Mouse (Mus musculus): ENCODE results near the gene Nrxn1.

The Nrxn1 gene

DNA sequence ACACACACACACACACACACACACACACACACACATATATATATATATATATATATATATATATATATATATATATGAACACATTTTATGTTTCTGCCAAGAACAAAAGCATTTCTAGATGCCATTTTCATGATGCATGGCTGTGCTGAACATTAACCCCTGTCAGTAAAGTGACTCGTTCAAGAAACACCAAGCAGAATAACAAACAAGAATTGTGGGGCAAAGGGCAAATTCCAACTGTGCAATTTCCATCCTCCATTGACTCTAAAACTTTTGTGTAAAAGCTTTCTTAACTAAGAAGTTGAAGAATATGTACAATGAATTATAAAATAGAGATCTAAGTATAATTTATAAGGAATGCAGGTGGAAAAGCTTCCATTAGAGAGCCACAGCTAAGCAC lies 1030.0 kb downstream of the Nrxn1 start:
- no peak for DNase-seq

DNA sequence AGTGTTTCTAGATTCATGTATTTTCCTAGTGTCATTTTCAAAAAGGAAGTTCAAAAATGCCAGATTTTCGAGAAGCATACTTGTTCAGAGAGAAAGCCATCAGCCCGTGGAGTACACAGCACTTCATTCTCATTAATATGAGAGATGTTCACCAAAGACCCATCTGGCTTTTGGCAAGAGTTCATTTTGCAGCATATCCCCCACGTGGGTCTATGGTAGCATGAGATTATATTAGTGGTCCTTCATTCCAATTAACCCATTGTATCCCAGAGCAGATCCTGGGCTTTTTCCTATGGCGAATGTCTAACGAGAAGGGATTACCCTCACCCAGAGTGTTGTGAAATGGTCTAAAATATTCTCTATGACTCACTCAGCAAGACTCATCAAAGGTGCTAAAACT lies 1032.0 kb downstream of the Nrxn1 start:
- no peak for DNase-seq

DNA sequence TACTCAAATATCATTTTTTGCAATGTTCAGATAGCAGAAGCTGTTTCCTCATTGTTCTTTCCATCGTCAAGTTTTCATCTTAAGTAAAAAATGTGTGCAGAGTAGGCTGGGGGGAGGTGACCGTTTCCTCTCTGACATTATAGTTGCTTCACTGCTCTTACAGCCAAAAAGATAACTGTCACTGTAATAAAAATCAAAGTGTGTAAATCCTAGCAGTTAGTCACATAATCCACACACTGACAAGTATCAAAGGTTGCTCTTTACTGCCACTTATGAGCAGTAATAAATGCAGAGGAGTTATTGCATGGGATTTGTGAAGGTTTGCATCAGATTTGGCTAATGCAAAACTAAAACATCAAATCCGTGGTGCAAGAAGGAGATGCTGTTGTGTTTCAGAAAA lies 1032.7 kb downstream of the Nrxn1 start:
- DNase-seq = no peak

DNA sequence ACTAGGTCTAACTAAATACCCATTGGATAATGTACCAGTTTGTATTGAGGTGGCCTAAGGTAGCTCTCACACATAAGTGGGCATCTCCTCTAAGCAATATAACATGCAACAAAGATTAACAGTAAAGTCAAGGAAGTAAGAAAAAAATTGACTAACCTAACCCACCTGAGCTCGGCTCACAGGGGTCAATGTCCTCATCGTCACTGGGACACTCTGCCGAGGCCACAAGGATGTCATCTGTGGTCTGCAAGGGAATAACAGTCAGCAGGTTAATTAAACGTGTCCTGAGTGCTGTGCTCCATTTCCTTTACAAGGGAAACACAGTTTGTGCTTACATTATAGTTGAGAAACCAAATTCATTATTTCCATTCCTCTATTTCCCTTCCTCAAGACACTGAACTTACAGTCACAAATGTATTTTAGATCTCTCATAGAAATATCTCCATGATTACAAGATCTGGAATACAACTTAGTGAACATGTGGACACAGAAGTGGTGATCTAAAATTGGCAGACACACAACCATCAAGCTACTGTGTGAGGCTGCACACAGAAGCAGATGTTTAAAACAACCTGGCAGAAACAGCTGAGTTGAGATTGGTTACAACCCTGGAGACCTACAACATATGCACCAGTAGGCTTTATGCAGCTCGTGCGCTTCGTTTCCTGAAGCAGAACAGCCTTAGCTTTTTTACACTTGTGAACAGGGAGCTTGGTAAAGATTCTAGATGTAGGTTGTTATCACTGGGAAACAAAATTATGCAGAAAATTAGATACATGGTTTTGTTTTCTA lies 1033.4 kb downstream of the Nrxn1 start:
- no peak for DNase-seq

DNA sequence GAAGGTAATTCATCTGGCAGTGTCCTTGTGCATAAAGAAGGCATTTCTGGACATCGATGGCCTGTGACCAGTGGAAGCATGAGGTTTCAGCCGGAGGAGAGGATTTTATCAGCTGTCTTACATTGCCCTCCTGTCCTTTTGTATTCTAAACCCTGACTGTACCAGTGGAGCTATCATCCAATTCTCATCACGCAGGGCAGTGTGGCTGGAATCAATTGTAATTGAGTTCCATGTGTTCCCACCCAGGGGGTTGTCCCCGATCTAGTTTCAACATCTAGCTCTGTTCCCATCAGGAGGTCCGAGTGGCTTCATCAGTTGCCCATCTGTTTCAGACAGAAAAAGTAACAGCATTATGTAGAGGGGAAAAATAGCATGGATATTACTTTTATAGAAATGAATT lies 1038.6 kb downstream of the Nrxn1 start:
- peak; percentile 84 to 88 for DNase-seq

DNA sequence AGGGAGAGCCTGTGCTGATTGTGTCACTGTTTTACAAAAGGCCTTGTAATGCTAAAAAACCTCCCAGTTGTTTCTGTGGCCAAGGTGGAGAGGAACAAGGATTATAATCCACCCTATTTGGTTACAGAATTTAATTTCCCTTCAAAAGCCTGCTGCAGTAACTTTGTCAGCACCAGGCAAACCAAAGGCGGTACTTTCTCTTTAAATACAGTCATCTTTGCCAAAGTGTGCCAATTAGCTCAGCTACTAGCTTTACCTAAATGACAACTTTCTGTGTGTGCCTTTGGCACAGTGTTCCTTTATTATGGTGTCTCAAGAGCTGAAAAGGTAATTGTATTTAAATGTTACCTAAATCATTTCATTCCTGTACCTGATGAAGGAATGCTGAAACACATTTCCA lies 1053.6 kb downstream of the Nrxn1 start:
- no peak for DNase-seq

DNA sequence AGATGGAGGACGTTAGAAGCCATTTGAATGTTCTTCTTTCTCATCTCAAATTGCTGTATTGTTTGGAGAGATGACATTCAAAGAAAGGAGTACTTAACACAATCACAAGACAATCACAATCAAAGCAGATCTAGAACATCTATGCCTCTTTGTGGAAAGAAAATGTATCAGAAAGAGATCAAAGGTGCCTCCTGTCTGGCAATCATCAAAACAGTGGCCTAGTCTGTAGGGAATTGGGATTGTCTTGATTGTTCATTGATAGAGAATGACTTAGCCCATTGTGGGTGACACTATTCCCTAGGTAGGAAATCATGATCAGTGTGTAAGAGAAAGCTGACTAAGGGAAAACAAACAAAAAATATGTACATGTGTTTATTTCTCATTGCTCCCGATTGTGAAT lies 1060.5 kb downstream of the Nrxn1 start:
- no peak for DNase-seq

DNA sequence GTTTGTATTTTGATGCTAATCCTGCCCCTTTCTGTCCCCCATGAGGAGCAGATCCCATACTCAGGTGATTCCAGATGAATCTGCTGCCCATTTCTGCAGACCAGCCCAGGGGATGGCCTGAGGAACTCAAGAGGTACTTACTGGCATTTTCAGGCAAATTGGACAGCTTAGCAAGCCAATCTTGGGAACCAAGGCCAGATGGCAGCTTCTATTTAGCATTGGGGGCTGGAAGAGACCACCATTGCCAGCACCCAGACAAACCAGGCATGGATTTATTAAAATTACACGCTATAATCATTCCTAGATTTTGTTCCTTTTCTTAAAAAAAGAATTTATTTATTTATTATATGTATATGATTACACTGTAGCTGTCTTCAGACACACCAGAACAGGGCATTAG lies 1076.2 kb downstream of the Nrxn1 start:
- no peak for DNase-seq

DNA sequence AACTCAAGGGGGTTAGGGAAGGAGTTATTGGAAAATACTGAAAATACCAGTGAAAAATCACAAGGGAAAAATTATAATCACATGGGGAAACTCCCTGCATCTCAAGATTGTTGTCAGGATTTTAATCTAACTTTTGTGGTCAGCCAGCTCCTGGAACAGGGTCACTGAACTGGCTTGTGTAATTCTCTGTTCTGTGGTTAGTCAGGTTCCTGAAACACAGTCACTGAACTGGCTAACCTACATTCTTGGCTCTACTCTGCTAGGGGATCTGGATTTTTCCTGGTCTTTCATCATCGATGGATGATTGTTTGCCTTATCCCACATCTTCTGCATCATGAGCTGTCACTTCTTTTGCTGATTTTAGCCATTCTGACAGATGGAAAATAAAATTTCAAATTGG lies 1081.1 kb downstream of the Nrxn1 start:
- DNase-seq = no peak

DNA sequence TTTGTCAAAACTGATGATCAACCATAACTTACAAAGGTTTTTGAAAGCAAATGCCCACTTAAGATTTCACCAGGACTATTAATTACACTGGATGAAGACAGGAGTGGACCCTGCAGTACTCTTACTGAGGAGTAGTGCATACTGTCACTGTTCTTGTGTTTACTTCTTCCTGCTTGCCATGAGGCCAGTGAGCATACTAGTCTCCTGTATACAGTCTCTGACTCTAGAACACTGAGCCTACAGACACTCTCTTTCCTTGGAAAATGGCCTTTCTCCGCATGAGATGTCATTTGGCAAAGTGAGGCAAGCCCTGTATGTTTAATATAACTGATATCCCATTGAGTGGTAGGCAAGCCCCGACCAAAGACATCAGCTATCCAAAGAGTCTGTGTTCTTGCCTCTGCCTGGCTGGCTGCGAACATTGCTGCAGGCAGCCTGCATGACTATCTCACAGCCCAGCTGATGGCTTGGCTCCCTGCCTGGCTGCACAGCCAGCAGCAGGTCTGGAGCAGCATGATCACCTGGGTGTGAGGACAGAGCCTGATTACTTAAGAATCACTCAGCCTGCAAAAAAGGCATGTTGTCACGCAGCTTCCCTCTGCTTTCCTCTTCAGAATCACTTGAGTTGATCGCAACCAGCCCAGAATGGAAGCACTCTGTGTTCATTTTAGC lies 1085.3 kb downstream of the Nrxn1 start:
- peak; percentile 74 to 81 for DNase-seq

DNA sequence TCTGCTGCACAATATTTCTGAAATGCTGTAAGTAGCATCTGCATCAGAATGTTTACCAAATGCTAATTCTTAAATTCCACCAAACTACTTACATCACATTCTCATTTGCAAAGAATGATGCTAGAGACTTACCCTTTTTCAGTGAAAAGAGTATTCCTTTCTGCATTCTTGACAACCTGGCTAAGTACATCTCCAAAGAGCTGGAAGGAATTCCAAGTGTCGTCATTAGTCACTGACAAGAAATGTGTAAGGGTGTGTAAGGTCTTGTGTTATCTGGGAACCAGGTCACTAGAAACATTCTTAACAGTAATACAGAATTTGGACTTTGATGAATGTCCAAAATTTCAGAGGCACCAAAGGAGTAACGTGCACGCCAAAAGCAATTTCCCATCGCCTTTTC lies 1102.2 kb downstream of the Nrxn1 start:
- DNase-seq = no peak

Data from cerebellum, postnatal 25 days (tissue).